Mouse (Mus musculus) MEL-GATA-1-ER (cell line): Measurements from ENCODE around the gene Grk6.

Experiments
- DNase-seq: peaks from one replicate; pipeline ENCODE4 v3.0.0-alpha.2; 2012; ENCODE audit warnings: low read depth; ENCODE audit errors: extremely low read depth

Gene Grk6

DNA sequence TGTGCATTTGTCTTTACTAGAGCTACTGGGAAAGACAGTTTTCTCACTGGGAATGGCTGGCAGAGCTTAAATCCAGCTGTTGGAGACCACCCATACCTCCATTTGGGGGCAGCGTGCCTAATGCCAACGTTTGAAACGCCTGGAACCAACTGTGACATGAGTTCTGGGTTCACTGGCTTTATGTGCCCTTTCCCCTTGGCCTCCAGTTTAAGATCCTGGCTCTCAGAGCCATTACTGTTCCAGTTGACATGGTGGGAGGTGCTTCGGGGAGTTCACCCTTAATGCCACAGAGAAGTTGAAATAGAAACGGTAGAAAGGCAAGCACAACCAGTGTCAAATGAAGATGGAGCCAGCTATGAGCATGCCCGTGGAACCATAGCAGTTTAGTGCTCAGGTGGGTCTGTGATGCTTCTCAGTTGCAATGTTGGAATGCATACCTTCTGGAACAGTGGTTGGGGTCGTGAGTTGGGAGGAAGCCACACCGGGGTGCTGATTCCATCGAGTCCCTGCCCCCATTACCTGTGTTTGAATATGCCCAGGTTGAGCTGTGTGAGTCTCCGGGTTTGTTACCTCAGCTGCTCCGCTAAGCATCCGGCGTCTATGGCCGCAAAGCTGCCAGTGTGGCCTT is 18.6 kb downstream of the Grk6 start:
- no peak for DNase-seq

- no peak for DNase-seq
Measured at GRCm38 (mm10) chr13:55464027-55464884, 19.4 kb downstream of the Grk6 start, which contains the start of gene Prr7. Gene Prr7 (plus strand): TSS chr13:55464267.

DNA sequence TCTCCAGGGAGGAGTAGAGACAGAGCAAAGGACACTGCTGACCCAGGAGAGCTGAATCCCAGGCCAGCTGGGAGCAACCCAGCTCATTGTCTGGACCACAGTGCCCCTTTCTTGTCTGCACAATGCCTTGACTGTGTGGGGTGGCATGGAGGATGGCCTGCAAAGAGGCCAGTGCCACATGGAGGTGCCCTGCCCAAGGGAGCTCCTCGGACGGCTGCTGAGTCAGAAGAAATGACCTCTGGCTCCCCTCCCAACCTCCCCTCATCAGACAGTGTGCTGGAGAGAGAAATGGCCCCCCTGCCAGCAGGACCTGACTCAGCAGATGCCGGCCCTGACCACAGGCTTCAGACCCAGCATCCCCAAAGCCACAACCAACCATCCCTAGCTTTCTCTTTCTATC is 20.3 kb downstream of the Grk6 start:
- no peak for DNase-seq

GRCm38 (mm10) chr13:55465830-55466440 is 21.1 kb downstream of the Grk6 start:
- DNase-seq = no peak

- DNase-seq = no peak
Measured at GRCm38 (mm10) chr13:55468851-55469560, 24.1 kb downstream of the Grk6 start.

- no peak for DNase-seq
Measured at GRCm38 (mm10) chr13:55470372-55470771, 25.5 kb downstream of the Grk6 start.

- DNase-seq = peak; percentile 61
Measured at GRCm38 (mm10) chr13:55471156-55471818, 26.4 kb downstream of the Grk6 start.

DNA sequence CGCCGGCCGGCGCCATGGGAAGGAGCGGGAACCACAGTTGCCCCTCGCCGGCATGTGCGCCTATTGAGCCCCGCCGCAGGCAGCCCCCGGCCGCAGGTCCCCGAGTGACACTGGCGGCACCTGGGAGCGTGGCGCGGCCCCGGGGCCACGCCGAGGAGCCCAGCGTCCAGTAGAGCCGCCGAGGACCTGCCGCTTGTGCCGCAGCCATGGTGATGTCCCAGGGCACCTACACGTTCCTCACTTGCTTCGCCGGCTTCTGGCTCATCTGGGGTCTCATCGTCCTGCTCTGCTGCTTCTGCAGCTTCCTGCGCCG is 26.9 kb downstream of the Grk6 start:
- DNase-seq = no peak

- no peak for DNase-seq
Measured at GRCm38 (mm10) chr13:55472132-55473022, 27.5 kb downstream of the Grk6 start.

GRCm38 (mm10) chr13:55473076-55473831 is 28.4 kb downstream of the Grk6 start:
- no peak for DNase-seq

DNA sequence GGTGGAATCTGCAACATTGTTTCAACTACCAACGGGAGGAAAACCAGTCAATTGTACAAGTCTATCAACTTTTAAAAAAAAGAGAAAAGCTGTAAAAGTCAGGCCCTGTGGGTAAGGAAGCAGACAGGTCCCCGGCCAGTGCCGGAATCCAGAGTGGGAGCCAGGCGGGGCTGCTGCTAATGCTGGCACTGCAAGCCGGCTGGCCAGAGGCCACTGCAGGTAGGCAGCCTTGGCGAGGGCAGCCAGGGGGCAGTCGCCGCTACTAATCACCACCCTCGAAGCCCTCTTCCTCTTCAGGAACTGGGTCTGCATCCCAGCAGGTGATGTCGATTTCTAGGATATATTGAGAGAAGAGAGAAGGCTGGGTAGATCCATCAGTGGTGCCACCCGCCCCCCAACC is 29.1 kb downstream of the Grk6 start:
- DNase-seq = no peak

DNA sequence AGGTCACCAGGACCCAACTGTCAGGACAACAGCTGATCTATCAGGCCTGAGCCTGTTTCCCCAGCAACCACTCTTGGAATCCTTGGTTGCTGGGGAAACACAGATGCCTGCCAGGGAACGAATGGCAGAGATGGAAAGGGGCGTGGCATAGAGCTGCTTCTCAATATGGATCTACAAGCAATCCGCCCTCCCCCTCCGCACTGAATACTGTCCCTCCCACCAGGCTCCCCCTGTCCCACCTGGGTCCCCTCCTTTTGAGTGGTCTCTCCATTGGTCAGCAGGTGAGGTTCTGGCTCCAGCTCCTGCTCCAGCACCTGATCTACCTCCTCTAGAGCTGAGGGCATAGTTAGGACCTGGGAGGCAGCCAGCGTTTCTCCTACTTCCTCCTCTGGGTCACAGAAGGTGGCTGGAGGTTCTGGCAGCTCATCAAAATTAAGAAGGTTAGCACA is 29.8 kb downstream of the Grk6 start:
- DNase-seq = peak; percentile 63

- DNase-seq = no peak
Measured at GRCm38 (mm10) chr13:55475750-55476149, 30.9 kb downstream of the Grk6 start.

DNA sequence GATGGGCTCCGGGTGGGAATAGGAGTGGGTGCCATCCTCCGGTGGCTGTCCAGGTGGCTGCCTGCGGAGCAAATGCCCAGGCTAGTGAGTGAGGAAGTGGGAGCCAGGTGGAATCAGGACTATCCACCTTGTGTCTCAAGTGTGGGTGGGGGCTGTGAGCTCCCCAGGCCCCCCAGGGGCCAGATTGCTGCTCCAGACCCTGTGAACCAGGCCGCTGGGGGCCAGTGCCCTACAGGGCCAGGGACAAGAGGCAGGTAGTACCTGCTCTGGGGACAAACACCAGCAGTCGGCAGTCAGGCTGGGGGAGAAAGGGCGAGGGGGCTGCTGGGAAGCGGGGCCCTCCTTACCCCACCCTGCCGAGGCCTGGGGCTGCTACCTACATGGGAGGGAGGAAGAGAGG is 31.4 kb downstream of the Grk6 start:
- DNase-seq = no peak

- no peak for DNase-seq
Measured at GRCm38 (mm10) chr13:55477492-55477891, 32.6 kb downstream of the Grk6 start.

DNA sequence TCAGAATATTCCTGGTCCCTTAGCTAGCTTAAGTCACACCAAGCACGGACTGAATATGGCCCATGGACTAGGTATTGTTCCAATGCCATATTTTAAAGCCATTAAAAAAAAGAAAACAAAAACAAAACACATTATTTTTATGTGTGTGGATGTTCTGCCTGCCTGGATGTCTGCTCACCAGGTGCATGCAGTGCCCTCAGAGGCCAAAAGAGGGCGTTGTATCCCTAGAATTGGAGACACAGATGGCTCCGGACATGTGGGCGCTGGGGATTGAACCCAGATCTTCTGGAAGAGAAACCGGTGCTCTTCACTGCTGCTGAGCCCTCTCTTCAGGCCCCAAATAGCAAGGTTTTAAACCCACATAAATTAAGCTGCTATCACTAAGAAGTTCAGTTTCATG is 33.2 kb downstream of the Grk6 start:
- DNase-seq = no peak

DNA sequence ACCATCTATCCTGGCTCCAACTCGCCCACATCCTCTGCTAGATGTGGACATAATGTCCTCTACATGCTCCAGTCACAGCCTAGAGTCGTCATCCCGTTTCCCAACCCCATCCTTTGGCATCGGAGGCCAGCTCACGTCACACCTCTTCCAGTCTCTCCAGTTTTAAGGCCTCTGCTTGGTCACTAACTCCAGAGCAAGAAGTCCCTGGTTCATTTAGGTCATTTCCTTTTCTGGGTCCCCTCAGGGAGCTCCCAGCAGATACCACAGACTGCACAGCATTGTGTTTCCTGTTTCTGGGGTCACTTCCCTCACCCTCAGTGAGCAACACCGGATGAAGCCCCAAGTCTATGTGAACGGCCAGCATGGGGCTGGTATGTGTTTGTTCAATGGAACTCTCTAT is 34.1 kb downstream of the Grk6 start:
- no peak for DNase-seq

GRCm38 (mm10) chr13:55479929-55480328 is 35.1 kb downstream of the Grk6 start:
- DNase-seq = no peak

DNA sequence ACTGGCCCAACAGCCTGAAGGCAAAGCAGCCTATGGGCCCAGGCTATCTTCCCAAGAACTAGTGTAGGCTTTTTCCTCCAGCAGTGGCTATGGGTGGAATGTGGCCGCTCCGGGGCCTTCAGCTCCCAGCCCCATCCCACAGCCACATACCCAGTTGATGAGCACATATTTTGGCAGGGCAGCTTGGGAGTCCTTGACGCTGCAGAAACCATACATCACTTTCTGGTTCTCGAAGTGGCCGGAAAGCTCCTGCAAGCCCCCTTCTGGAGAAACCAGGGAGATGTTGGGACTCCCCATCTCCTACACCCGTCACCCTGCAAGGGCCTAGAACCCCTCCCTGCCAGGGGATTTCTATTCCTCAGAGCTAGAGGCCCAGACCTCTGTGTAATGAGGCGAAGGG is 37.7 kb downstream of the Grk6 start:
- no peak for DNase-seq

DNA sequence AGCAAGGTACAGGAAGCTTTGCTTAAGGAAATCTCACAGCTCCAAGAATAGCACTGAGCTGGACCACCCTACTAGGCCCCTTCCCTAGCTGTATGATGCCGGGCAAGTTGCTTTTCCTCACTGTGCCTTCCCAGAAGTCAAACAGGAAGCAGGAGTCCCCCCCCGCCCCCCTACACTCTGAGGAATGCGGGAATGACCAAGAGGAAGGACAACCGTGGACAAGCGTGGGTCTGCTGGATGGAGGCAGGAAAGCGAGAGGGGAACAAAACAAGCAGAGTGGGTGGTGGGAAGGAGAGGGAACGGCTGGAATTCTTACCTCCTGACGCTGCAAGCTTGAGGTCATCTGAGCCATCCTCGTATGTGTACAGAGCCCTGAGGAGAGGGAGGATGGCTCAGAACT is 38.2 kb downstream of the Grk6 start:
- no peak for DNase-seq
